Mouse (Mus musculus): ENCODE measurements around the gene Abcc4.

GRCm38 (mm10) chr14:118591477-118592403, 114.3 kb downstream of the Abcc4 start:
- peak; percentile 57; the same call in 1 of the 2 replicates for TF ChIP-seq CTCF (IDR thresholded peaks at IDR 0.05; ENCODE audit: control insufficient read depth, insufficient read depth, low read length)
- no peak for TF ChIP-seq POLR2A (IDR thresholded peaks at IDR 0.05; ENCODE audit: borderline replicate concordance, control insufficient read depth, low read depth, low read length)
